Mouse (Mus musculus): ENCODE data around the gene Hp. TPM values are rescaled to one million over a fixed set of nuclear protein-coding genes. Genes with fewer than 3 reads are reported as not detected.

Hp gene
- polyA plus RNA-seq (2017; shearing (Covaris generic)) = not detected

GRCm38 (mm10) chr8:109578900-109579301, at the start of gene Hp:
Gene Hp (minus strand): TSS chr8:109579172.

GRCm38 (mm10) chr8:109614243-109615210, 35.6 kb upstream of the Hp start, which contains the start of gene Pkd1l3:
Gene Pkd1l3 (plus strand): TSS chr8:109614517.

GRCm38 (mm10) chr8:109608271-109609152, 29.5 kb upstream of the Hp start, which contains the start of gene Dhodh:
Gene Dhodh (minus strand): TSS chr8:109608673.

GRCm38 (mm10) chr8:109565498-109566333, 13.3 kb downstream of the Hp start, which contains the start of the genes Dhx38 and Txnl4b:
Gene Dhx38 (minus strand): TSS chr8:109565861.
Gene Txnl4b (plus strand): TSS chr8:109565892.

Other genes with a start within 250 kb of the Hp start
- not detected for gene Pmfbp1, start 85.1 kb downstream of the Hp start, polyA plus RNA-seq (2017; shearing (Covaris generic))
- 35.9 TPM for gene Dhx38, start 13.3 kb downstream of the Hp start, polyA plus RNA-seq (2017; shearing (Covaris generic))
- gene Txnl4b, start 13.3 kb downstream of the Hp start, polyA plus RNA-seq (2017; shearing (Covaris generic)) = 6.3 TPM
- gene Dhodh, start 29.5 kb upstream of the Hp start, polyA plus RNA-seq (2017; shearing (Covaris generic)) = 35.1 TPM
- 1.3 TPM for gene Pkd1l3, start 35.3 kb upstream of the Hp start, polyA plus RNA-seq (2017; shearing (Covaris generic))
- gene Ist1, start 114.1 kb upstream of the Hp start, polyA plus RNA-seq (2017; shearing (Covaris generic)) = 161 TPM
- gene Zfp821, start 126.4 kb upstream of the Hp start, polyA plus RNA-seq (2017; shearing (Covaris generic)) = 5.2 TPM
- gene Atxn1l, start 158.6 kb upstream of the Hp start, polyA plus RNA-seq (2017; shearing (Covaris generic)) = 3.5 TPM
- gene Ap1g1, start 199.4 kb upstream of the Hp start, polyA plus RNA-seq (2017; shearing (Covaris generic)) = 66.1 TPM